Mouse (Mus musculus): ENCODE results near the gene 9330159F19Rik. TPM values are rescaled to one million over a fixed set of nuclear protein-coding genes. Genes with fewer than 3 reads are reported as not detected.

9330159F19Rik gene
- total RNA-seq, 2 experiments from 2014 or later = 0.07 TPM

Other genes with a start within 250 kb of the 9330159F19Rik start
- not detected for gene 2310057J18Rik, start 225.3 kb upstream of the 9330159F19Rik start, total RNA-seq (2021)
- gene Soga3, start 67.8 kb upstream of the 9330159F19Rik start, total RNA-seq (2021) = not detected
- not detected for gene Gm49353, start 12.7 kb upstream of the 9330159F19Rik start, total RNA-seq (2021)
- gene Echdc1, start 101.6 kb downstream of the 9330159F19Rik start, total RNA-seq (2021) = 10 to 100 TPM; 28.1 to 28.5 TPM
- 10 to 100 TPM; 53.7 to 59.1 TPM for gene Rnf146, start 150.8 kb downstream of the 9330159F19Rik start, total RNA-seq (2021)